Mouse (Mus musculus) Muller cell, postnatal 12 days (primary cell): ENCODE measurements around the gene Wipi1.

Experiments
- DNase-seq: peaks from one replicate; pipeline ENCODE4 v3.0.0-alpha.2; 2015; ENCODE audit errors: inconsistent ontology term

The Wipi1 gene

GRCm38 (mm10) chr11:109543466-109543865, 68.3 kb downstream of the Wipi1 start:
- no peak for DNase-seq

- peak; percentile 34 for DNase-seq
Observed at GRCm38 (mm10) chr11:109539290-109539689, 72.5 kb downstream of the Wipi1 start.

- DNase-seq, result no peak
Observed at GRCm38 (mm10) chr11:109536939-109537338, 74.8 kb downstream of the Wipi1 start.

GRCm38 (mm10) chr11:109535966-109536365, 75.8 kb downstream of the Wipi1 start:
- DNase-seq, result no peak

DNA sequence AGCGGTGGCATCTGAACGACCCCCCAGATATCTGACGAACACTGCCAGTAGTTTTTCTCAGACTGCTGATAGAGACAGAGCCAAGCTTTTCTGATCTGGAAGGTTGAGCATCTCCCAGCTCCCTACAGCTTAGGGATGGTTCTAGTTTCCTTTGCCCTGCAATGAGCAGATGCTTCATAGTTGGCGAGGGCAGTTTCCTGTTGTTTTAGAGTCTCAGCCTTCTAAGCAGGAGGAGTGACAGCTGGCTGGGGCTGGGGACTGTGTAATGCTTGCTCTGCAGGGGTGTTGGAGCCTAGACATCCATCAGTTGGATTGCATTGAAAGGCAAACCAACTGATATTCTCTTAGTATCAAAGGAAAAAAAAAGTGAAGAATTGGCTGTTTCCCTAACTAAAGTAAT, 81.7 kb downstream of the Wipi1 start:
- peak; percentile 17 for DNase-seq

- DNase-seq, result no peak
Observed at GRCm38 (mm10) chr11:109525571-109525970, 86.2 kb downstream of the Wipi1 start.

DNA sequence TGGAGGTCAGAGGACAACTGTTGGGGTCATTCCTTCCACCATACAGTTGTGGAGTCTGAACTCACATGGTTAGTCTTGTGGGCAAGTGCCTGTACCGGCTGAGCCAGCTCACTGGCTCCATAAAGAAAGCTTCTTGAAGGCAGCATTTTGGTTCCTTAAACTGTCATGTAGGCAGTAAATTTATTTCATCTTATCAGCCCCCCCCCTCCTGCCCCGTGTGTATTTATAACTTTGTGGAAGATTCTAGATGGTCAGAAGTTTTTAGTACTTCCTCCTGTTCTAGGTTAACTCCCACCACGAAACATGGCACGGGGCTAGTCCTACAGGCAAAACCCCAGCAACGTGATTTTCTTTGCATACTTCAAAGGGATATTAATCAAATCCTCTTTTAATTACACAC, 86.9 kb downstream of the Wipi1 start:
- no peak for DNase-seq
